Mouse (Mus musculus): Measurements from ENCODE around the gene Gab2. TPM values are rescaled to one million over a fixed set of nuclear protein-coding genes. Genes with fewer than 3 reads are reported as not detected.
A peak's percentile ranks its signal among the peaks of the same experiment; 100 is the strongest.

The Gab2 gene
- polyA plus RNA-seq (2021): 8.8 TPM

- DNase-seq (ENCODE audit: low read depth, low spot score): no peak
- CTCF ChIA-PET: interaction anchor here (0.9 kb wide), 1 partner anchor 216 kb away, joined by 3 read pairs; no protein-coding TSS in a partner anchor
- peak; percentile 55 for ATAC-seq
- no peak for TF ChIP-seq CTCF (IDR thresholded peaks at IDR 0.05)
- no peaks in the 10 kb centered on the region for H3K27me3 ChIP-seq
- POLR2A ChIA-PET: interaction anchor here (0.5 to 1.0 kb wide), 2 partner anchors 14 kb away, joined by 3 to 4 read pairs; no protein-coding TSS in a partner anchor
- in situ Hi-C loops (cut with MboI; ENCODE audit: low pct_unique_long_range_greater_than_20kb): loop anchor here (5.0 kb wide), 2 partner anchors 109 to 216 kb away; no protein-coding TSS in a partner anchor
These were observed at the start of gene Gab2 for GRCm38 (mm10) chr7:97081242-97081958. Gene Gab2, plus strand, starts transcription at chr7:97081586.

- ChIA-PET POLR2A (interaction anchor here (0.5 to 0.7 kb wide), 2 partner anchors 14 to 1376 kb away, joined by 3 to 5 read pairs; no protein-coding TSS in a partner anchor), CTCF (interaction anchor here (2.0 kb wide), 1 partner anchor 23 kb away, joined by 5 read pairs; no protein-coding TSS in a partner anchor)
- no peaks in the 10 kb centered on the region for H3K27me3 ChIP-seq
- no peak for ATAC-seq
- no peak for TF ChIP-seq CTCF (IDR thresholded peaks at IDR 0.05)
- in situ Hi-C loops (cut with MboI; ENCODE audit: low pct_unique_long_range_greater_than_20kb): no loop called here
- DNase-seq (ENCODE audit: low read depth, low spot score): no peak
These were observed 49.0 kb upstream of the Gab2 start for GRCm38 (mm10) chr7:97032412-97032811.

GRCm38 (mm10) chr7:97039641-97040040, 41.7 kb upstream of the Gab2 start:
- no peaks in the 10 kb centered on the region for H3K27me3 ChIP-seq
- ATAC-seq: no peak
- ChIA-PET CTCF (no interaction called here), POLR2A (no interaction called here)
- TF ChIP-seq CTCF (IDR thresholded peaks at IDR 0.05): no peak
- in situ Hi-C loops (cut with MboI; ENCODE audit: low pct_unique_long_range_greater_than_20kb): no loop called here
- DNase-seq (ENCODE audit: low read depth, low spot score): no peak

DNA sequence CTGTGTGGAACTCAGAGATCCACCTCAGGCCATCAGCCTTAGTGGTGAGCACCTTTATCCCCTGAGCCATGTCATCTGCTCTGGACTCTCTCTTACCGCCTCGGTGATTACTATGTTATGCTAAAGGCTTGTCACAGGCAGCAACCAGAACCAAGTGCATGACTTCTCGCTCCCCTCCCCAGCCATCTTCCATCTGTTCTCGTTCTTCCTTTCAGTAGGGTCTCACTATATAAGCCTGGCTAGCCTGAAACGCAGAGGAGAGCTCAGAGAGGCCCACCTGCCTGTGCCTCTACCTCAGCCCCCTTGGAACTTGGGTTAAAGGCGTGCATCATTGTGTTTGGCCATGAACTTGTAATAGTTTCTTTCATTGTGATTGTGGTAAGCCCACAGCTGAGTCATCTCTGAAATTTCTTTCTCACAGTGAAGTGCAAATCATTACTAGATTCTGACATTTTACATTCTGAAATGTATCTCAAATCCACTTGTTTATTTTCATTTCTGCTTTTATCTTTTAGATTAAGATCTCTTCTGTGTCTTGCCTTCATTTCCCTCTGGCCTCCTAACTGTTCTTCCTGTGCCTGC, 39.4 kb upstream of the Gab2 start:
- TF ChIP-seq CTCF (IDR thresholded peaks at IDR 0.05): no peak
- in situ Hi-C loops (cut with MboI; ENCODE audit: low pct_unique_long_range_greater_than_20kb): no loop called here
- H3K27me3 ChIP-seq: no peaks in the 10 kb centered on the region
- DNase-seq (ENCODE audit: low read depth, low spot score): no peak
- ATAC-seq: no peak
- CTCF ChIA-PET: no interaction called here
- POLR2A ChIA-PET: interaction anchor here (0.7 kb wide), 1 partner anchor 38 kb away, joined by 3 read pairs; no protein-coding TSS in a partner anchor

DNA sequence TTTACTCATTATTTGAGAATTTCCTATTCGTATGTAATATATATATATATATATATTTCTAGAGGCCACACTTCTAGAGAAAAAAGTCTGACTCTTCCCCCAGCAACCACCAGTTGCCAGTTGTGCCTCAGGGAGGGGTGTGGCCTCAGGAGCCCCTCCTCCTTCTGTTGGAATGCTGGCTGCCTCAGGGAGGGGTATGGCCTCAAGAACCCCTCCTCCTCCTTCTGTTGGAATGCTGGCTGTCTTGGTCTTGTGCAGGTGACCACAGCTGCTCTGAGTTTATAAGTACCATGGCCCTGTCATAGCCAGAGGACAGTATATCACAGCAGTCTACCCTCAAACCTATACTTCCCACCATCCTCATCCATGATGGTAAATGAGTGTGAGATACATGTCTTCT, 38.4 kb upstream of the Gab2 start:
- CTCF ChIA-PET: interaction anchor here (1.2 kb wide), 1 partner anchor 12 kb away, joined by 3 read pairs; no protein-coding TSS in a partner anchor
- DNase-seq (ENCODE audit: low read depth, low spot score) (no peak), ATAC-seq (no peak)
- no peaks in the 10 kb centered on the region for H3K27me3 ChIP-seq
- no peak for TF ChIP-seq CTCF (IDR thresholded peaks at IDR 0.05)
- in situ Hi-C loops (cut with MboI; ENCODE audit: low pct_unique_long_range_greater_than_20kb): no loop called here
- POLR2A ChIA-PET: interaction anchor here (0.6 to 0.7 kb wide), 2 partner anchors 36 to 37 kb away, joined by 3 to 4 read pairs; no protein-coding TSS in a partner anchor

DNA sequence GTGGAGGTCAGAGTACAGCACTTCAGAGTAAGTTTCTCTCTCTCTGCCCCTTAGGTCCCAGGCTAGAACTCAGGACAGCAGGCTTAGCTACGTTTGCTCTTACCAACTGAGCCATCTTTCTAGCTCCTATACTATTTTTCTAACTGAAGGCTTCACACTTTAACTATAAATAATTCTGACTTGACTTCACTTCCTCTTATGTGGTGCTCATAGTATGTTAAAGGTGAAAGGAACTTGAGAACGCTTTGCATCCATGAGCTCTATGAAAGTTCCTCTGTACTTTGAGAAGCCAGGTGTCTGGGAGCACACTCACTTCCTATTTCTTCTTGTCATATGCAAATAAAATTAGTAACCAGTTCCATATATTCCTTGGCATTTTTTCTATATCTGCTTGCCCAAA, 20.4 kb upstream of the Gab2 start:
- no peaks in the 10 kb centered on the region for H3K27me3 ChIP-seq
- no peak for ATAC-seq
- POLR2A ChIA-PET: no interaction called here
- no peak for DNase-seq (ENCODE audit: low read depth, low spot score)
- no peak for TF ChIP-seq CTCF (IDR thresholded peaks at IDR 0.05)
- in situ Hi-C loops (cut with MboI; ENCODE audit: low pct_unique_long_range_greater_than_20kb): no loop called here
- CTCF ChIA-PET: interaction anchor here (1.0 kb wide), 1 partner anchor 11 kb away, joined by 3 read pairs; no protein-coding TSS in a partner anchor

GRCm38 (mm10) chr7:97071512-97071911, 9.9 kb upstream of the Gab2 start:
- ATAC-seq (no peak), DNase-seq (ENCODE audit: low read depth, low spot score) (no peak)
- POLR2A ChIA-PET: no interaction called here
- no peak for TF ChIP-seq CTCF (IDR thresholded peaks at IDR 0.05)
- in situ Hi-C loops (cut with MboI; ENCODE audit: low pct_unique_long_range_greater_than_20kb): no loop called here
- CTCF ChIA-PET: interaction anchor here (1.0 to 1.4 kb wide), 2 partner anchors 11 to 226 kb away, joined by 3 to 5 read pairs; no protein-coding TSS in a partner anchor
- H3K27me3 ChIP-seq: no peaks in the 10 kb centered on the region

GRCm38 (mm10) chr7:97072061-97072460, 9.3 kb upstream of the Gab2 start:
- ATAC-seq (no peak), DNase-seq (ENCODE audit: low read depth, low spot score) (no peak)
- ChIA-PET CTCF (interaction anchor here (1.0 to 1.4 kb wide), 2 partner anchors 12 to 225 kb away, joined by 3 to 5 read pairs; no protein-coding TSS in a partner anchor), POLR2A (no interaction called here)
- no peak for TF ChIP-seq CTCF (IDR thresholded peaks at IDR 0.05)
- H3K27me3 ChIP-seq: no peaks in the 10 kb centered on the region
- in situ Hi-C loops (cut with MboI; ENCODE audit: low pct_unique_long_range_greater_than_20kb): no loop called here

- in situ Hi-C loops (cut with MboI; ENCODE audit: low pct_unique_long_range_greater_than_20kb): no loop called here
- POLR2A ChIA-PET: interaction anchor here (0.6 kb wide), 2 partner anchors 8 to 17 kb away, joined by 3 to 5 read pairs; no protein-coding TSS in a partner anchor
- CTCF ChIA-PET: interaction anchor here (1.0 to 1.4 kb wide), 3 partner anchors 10 to 223 kb away, joined by 3 to 4 read pairs (median 3); no protein-coding TSS in a partner anchor
- TF ChIP-seq CTCF (IDR thresholded peaks at IDR 0.05): no peak
- no peaks in the 10 kb centered on the region for H3K27me3 ChIP-seq
- no peak for ATAC-seq
- no peak for DNase-seq (ENCODE audit: low read depth, low spot score)
These were observed 6.4 kb upstream of the Gab2 start for GRCm38 (mm10) chr7:97074974-97075373.

DNA sequence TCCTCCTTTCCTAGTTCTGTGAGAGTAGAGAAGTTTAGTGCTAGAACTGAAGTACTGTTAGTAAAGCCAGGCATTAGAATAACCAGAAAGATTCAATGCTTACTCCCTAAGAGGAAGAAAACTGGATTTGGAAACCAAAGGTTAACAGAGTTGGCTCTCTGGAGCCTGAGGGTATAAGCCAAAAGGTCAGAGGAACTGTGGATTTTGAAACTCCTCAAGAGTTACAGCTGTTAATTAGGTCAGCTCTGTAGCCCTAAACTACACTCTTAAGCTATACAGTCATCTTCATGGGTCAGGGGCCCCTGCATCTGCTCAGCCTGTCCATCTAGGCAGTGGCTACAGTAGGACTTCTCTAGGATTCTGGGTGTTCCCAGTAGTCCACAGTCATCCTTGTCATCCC, 4.4 kb upstream of the Gab2 start:
- no peaks in the 10 kb centered on the region for H3K27me3 ChIP-seq
- no peak for TF ChIP-seq CTCF (IDR thresholded peaks at IDR 0.05)
- DNase-seq (ENCODE audit: low read depth, low spot score) (no peak), ATAC-seq (no peak)
- in situ Hi-C loops (cut with MboI; ENCODE audit: low pct_unique_long_range_greater_than_20kb): no loop called here
- ChIA-PET POLR2A (no interaction called here), CTCF (interaction anchor here (1.2 to 3.6 kb wide), 4 partner anchors 9 to 230 kb away, joined by 3 to 17 read pairs (median 4); no protein-coding TSS in a partner anchor)
